Mouse (Mus musculus) embryonic facial prominence, embryonic 10.5 days (tissue): ENCODE measurements around the gene Rpl9-ps6. TPM values are rescaled to one million over a fixed set of nuclear protein-coding genes. Genes with fewer than 3 reads are reported as not detected.
"Not testable (repeated sequence)": the region's sequence is repeated elsewhere in the genome, so short reads cannot be mapped to it uniquely, and the experiment has no call there.

ENCODE experiments used
- DNase-seq: peaks from one replicate; pipeline ENCODE4 v3.0.0-alpha.2; 2017; ENCODE audit warnings: low spot score
- H3K27ac ChIP-seq: fragments of 300-500 bp; sonication (generic); replicated peaks from 2 replicates; pipeline ENCODE4 v1.5.1; 2016; ENCODE audit warnings: mild to moderate bottlenecking
- H3K27me3 ChIP-seq: fragments of 300-500 bp; sonication (generic); replicated peaks from 2 replicates; pipeline ENCODE4 v1.6.1; 2016; ENCODE audit warnings: low read depth, mild to moderate bottlenecking; ENCODE audit not compliant: poor library complexity, severe bottlenecking
- H3K36me3 ChIP-seq: fragments of 300-500 bp; sonication (generic); replicated peaks from 2 replicates; pipeline ENCODE4 v1.6.1; 2016; ENCODE audit warnings: mild to moderate bottlenecking, moderate library complexity
- H3K4me1 ChIP-seq: fragments of 300-500 bp; sonication (generic); 2 replicates; pipeline ENCODE4 v1.6.1; 2016
- H3K4me3 ChIP-seq: fragments of 300-500 bp; sonication (generic); 2 replicates; pipeline ENCODE4 v1.5.1; 2016; ENCODE audit warnings: mild to moderate bottlenecking, moderate library complexity
- H3K9me3 ChIP-seq: fragments of 300-500 bp; sonication (generic); 2 replicates; pipeline ENCODE4 v1.6.1; 2016; ENCODE audit warnings: mild to moderate bottlenecking
- WGBS: fragments of 180-500 bp; shearing (Covaris S2); methylation state at CpG from one replicate; pipeline ENCODE4 v1.1.7; 2016; 5-methylcytosine and 5-hydroxymethylcytosine counted together
- polyA plus RNA-seq: library from polyadenylated mRNA; unstranded; fragments of >200 nt; fragmentation: Nextera tagmentation; extraction: Ambion mirVana; gene quantifications from 2 replicates; pipeline ENCODE4 v1.2.1, GENCODE M21; 2016

Rpl9-ps6 gene
- polyA plus RNA-seq, 1 experiment from 2014 or later, result 70.3 TPM

DNA sequence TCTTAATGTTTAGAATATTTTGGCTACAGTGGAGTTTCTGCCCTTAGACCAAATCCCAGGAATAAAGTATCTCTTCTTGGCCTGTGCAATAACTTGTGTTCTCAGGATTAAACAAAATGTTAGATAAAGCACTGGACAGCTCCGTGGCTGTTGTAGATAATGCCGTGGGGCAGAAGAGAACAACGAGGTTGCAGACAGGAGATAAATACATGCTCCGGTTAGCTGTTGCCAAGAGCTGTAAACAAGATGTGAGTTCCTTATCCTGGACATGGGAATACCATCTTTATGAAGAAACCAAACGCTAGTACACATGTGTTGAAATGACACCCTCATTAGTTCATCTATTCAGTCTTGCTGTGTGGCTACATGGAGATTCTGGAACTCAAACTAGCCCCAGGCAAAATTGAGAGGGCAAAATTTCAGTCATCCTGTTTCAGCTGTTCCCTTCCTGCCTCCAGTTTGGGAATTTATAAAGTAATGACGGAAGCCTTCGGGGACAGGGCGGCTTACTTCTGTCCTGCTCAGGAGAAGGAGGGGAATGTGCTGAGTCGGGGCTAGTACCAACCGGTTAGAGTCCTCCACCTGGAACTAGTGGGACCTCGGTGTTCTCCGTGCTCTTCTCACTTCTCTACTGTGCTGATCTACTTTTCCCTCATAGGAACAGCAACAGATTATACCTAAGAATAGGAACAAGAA is 9.8 kb upstream of the Rpl9-ps6 start:
- H3K27me3 ChIP-seq, result no peaks in the 10 kb centered on the region
- H3K9me3 ChIP-seq, result no peaks in the 10 kb centered on the region
- no peaks in the 10 kb centered on the region for H3K36me3 ChIP-seq
- H3K4me3 ChIP-seq, result no peak overlapping the region
- 87% methylated on average over 12 of the region's 12 CpGs for WGBS
- DNase-seq, result no peak
- no peaks in the 10 kb centered on the region for H3K4me1 ChIP-seq
- no peak overlapping the region for H3K27ac ChIP-seq

- DNase-seq, result no peak
- Histone ChIP-seq H3K36me3 (no peaks in the 10 kb centered on the region), H3K27me3 (no peaks in the 10 kb centered on the region), H3K27ac (no peak overlapping the region), H3K4me3 (no peak overlapping the region), H3K4me1 (no peaks in the 10 kb centered on the region), H3K9me3 (no peaks in the 10 kb centered on the region)
- 88% methylated on average over 13 of the region's 13 CpGs for WGBS
Observed at GRCm38 (mm10) chr19:32470570-32471263, 4.3 kb upstream of the Rpl9-ps6 start.

GRCm38 (mm10) chr19:32470059-32470497 is 3.7 kb upstream of the Rpl9-ps6 start:
- H3K27me3 ChIP-seq, result no peaks in the 10 kb centered on the region
- no peaks in the 10 kb centered on the region for H3K9me3 ChIP-seq
- 39% methylated on average over 6 of the region's 6 CpGs for WGBS
- H3K4me3 ChIP-seq, result no peak overlapping the region
- no peak for DNase-seq
- H3K36me3 ChIP-seq, result no peaks in the 10 kb centered on the region
- no peak overlapping the region for H3K27ac ChIP-seq
- no peaks in the 10 kb centered on the region for H3K4me1 ChIP-seq

DNA sequence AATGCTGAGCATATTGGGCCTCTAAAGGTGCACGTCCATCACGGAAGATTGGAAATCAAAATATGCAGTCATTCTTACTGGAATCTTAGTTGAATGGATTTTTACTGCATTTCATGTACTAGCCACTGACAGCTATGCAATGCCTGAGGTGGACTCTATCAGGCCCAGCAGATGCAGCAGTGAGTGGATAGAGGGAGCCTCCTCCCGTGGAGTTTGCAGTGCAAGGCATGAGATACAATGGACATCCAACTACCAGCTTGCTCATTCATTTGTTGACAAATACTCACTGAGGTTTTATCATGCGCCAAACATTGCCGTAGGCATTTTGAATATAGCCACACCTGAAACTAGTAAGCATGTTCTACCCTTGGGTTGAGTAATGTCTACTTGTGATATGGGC is 947 bp upstream of the Rpl9-ps6 start:
- no peaks in the 10 kb centered on the region for H3K9me3 ChIP-seq
- no peaks in the 10 kb centered on the region for H3K4me1 ChIP-seq
- no peak for DNase-seq
- H3K4me3 ChIP-seq, result no peak overlapping the region
- 92% methylated on average over 5 of the region's 5 CpGs for WGBS
- H3K27ac ChIP-seq, result no peak overlapping the region
- H3K36me3 ChIP-seq, result no peaks in the 10 kb centered on the region
- no peaks in the 10 kb centered on the region for H3K27me3 ChIP-seq

- 83% methylated on average over 4 of the region's 4 CpGs for WGBS
- H3K9me3 ChIP-seq, result no peaks in the 10 kb centered on the region
- no peaks in the 10 kb centered on the region for H3K4me1 ChIP-seq
Observed at GRCm38 (mm10) chr19:32465228-32465627, 1.1 kb downstream of the Rpl9-ps6 start.

GRCm38 (mm10) chr19:32463037-32463436 is 3.3 kb downstream of the Rpl9-ps6 start:
- no peak for DNase-seq
- 92% methylated on average over 6 of the region's 6 CpGs for WGBS
- H3K9me3 ChIP-seq, result no peaks in the 10 kb centered on the region; the same call in 1 of the 2 replicates

More at GRCm38 (mm10) chr19:32465228-32465627, 1.1 kb downstream of the Rpl9-ps6 start:
- Histone ChIP-seq H3K36me3 (no peaks in the 10 kb centered on the region), H3K27me3 (no peaks in the 10 kb centered on the region), H3K4me3 (no peak overlapping the region), H3K27ac (no peak overlapping the region)
- no peak for DNase-seq

GRCm38 (mm10) chr19:32457631-32458030 is 8.7 kb downstream of the Rpl9-ps6 start:
- H3K4me3 ChIP-seq, H3K27me3 ChIP-seq, DNase-seq, H3K4me1 ChIP-seq, H3K36me3 ChIP-seq, H3K27ac ChIP-seq, H3K9me3 ChIP-seq: not testable (repeated sequence)
- WGBS, result 90% methylated on average over 8 of the region's 8 CpGs

More at GRCm38 (mm10) chr19:32463037-32463436, 3.3 kb downstream of the Rpl9-ps6 start:
- Histone ChIP-seq H3K4me1 (no peaks in the 10 kb centered on the region), H3K27me3 (no peaks in the 10 kb centered on the region), H3K27ac (no peak overlapping the region), H3K36me3 (no peaks in the 10 kb centered on the region), H3K4me3 (no peak overlapping the region)

DNA sequence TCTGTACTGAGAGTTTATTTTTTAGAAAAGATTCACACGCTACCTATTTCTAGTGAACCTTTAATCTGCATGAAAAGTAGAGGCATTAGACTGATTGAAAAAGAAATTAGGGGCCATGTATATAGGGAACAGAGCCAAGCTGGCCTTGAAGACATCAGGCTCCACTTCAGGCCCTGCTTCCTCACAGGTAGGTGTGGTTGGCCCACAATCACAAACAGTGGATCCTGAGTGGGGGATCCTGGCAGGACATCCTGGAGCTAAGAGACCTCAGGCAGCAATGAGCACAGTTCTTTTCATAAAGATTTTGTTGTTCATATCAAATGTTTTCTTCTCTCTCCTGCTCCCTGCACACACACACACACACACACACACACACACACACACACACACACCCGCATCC is 9.6 kb downstream of the Rpl9-ps6 start:
- H3K4me1 ChIP-seq, result no peaks in the 10 kb centered on the region
- no peaks in the 10 kb centered on the region; the same call in 1 of the 2 replicates for H3K9me3 ChIP-seq
- WGBS, result 91% methylated on average over 2 of the region's 2 CpGs
- no peak overlapping the region for H3K4me3 ChIP-seq
- H3K27me3 ChIP-seq, result no peaks in the 10 kb centered on the region
- no peak for DNase-seq
- no peaks in the 10 kb centered on the region for H3K36me3 ChIP-seq
- no peak overlapping the region for H3K27ac ChIP-seq

- DNase-seq, result no peak
- Histone ChIP-seq H3K9me3 (peaks cover 7% of the 10 kb centered on the region; the same call in 1 of the 2 replicates), H3K27me3 (no peaks in the 10 kb centered on the region), H3K4me3 (no peak overlapping the region), H3K27ac (no peak overlapping the region), H3K36me3 (no peaks in the 10 kb centered on the region), H3K4me1 (no peaks in the 10 kb centered on the region)
- 82% methylated on average over 4 of the region's 4 CpGs for WGBS
Observed at GRCm38 (mm10) chr19:32452231-32452630, 14.1 kb downstream of the Rpl9-ps6 start.

DNA sequence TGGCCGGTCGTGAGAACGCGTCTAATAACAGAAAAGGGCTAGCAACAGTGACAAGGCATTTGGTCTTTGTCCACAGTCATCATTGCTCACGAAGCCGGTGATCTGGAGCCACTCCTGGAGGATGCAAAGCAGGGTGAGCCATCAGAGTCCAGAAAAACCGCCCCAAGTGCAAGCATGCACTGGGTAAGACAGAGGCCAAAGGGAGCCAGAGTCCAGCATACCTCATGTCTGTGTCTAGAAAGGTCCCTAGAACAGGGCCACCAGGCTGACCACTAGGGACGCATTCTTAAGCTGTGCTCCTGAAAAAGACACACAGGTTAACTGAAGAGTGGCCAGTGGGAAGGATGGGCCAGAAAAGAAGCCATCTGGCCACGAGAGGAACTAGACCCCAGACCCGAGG is 17.4 kb downstream of the Rpl9-ps6 start:
- no peak for DNase-seq
- no peak overlapping the region for H3K27ac ChIP-seq
- H3K36me3 ChIP-seq, result no peaks in the 10 kb centered on the region
- no peaks in the 10 kb centered on the region for H3K4me1 ChIP-seq
- H3K4me3 ChIP-seq, result no peak overlapping the region
- H3K27me3 ChIP-seq, result no peaks in the 10 kb centered on the region
- WGBS, result 91% methylated on average over 10 of the region's 10 CpGs
- H3K9me3 ChIP-seq, result peaks cover 7% of the 10 kb centered on the region; the same call in 1 of the 2 replicates

- Histone ChIP-seq H3K4me1 (no peaks in the 10 kb centered on the region), H3K27ac (no peak overlapping the region), H3K4me3 (no peak overlapping the region), H3K9me3 (peaks cover 2% of the 10 kb centered on the region; the same call in 1 of the 2 replicates), H3K27me3 (no peaks in the 10 kb centered on the region), H3K36me3 (no peaks in the 10 kb centered on the region)
- 94% methylated on average over 11 of the region's 11 CpGs for WGBS
- no peak for DNase-seq
Observed at GRCm38 (mm10) chr19:32441568-32441967, 24.8 kb downstream of the Rpl9-ps6 start.

GRCm38 (mm10) chr19:32439356-32439755 is 27.0 kb downstream of the Rpl9-ps6 start:
- no peak for DNase-seq
- Histone ChIP-seq H3K9me3 (peaks cover 2% of the 10 kb centered on the region; the same call in 1 of the 2 replicates), H3K36me3 (no peaks in the 10 kb centered on the region), H3K27me3 (no peaks in the 10 kb centered on the region), H3K4me1 (no peaks in the 10 kb centered on the region), H3K27ac (no peak overlapping the region), H3K4me3 (no peak overlapping the region)
- WGBS, result 84% methylated on average over 2 of the region's 2 CpGs

DNA sequence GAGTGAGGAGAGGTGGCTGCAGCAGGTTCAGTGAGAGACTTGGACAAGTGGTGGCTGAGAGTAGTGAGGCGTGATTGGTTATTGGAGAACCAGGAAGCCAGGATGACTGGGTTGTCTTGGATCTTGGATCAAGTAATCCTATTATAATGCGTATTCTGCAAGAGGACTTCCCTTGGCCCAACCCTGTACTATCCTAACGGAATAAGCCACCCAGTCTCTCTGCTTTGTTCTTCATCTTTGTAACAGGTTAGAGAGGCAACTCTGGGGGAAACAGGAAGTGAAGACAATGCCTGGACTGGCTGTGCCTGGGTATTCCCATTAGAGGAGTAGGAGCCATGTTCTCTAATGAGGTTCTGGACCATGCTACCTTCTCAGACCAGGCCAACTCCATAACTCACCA is 40.5 kb downstream of the Rpl9-ps6 start:
- H3K27me3 ChIP-seq, result no peaks in the 10 kb centered on the region
- 85% methylated on average over 3 of the region's 3 CpGs for WGBS
- no peaks in the 10 kb centered on the region for H3K4me1 ChIP-seq
- no peaks in the 10 kb centered on the region for H3K36me3 ChIP-seq
- no peaks in the 10 kb centered on the region for H3K9me3 ChIP-seq
- no peak overlapping the region for H3K4me3 ChIP-seq
- no peak for DNase-seq
- H3K27ac ChIP-seq, result no peak overlapping the region
